Mouse (Mus musculus) natural killer cell, adult 2 months (primary cell): Measurements from ENCODE around the gene Reps2.

Experiments
- DNase-seq, 2 experiments: peaks; one replicate each; pipeline ENCODE4 v3.0.0; 2022; ENCODE audit warnings: low spot score in 2 of 2

The Reps2 gene

GRCm38 (mm10) chrX:162590145-162590790 is 53.2 kb downstream of the Reps2 start:
- no peak for DNase-seq

GRCm38 (mm10) chrX:162589173-162589805 is 54.2 kb downstream of the Reps2 start:
- DNase-seq = no peak

GRCm38 (mm10) chrX:162584349-162584748 is 59.1 kb downstream of the Reps2 start:
- no peak for DNase-seq

GRCm38 (mm10) chrX:162580521-162580920 is 62.9 kb downstream of the Reps2 start:
- no peak for DNase-seq

- DNase-seq = no peak
Measured at GRCm38 (mm10) chrX:162568439-162568838, 75.0 kb downstream of the Reps2 start.

GRCm38 (mm10) chrX:162565501-162565900 is 77.9 kb downstream of the Reps2 start:
- no peak for DNase-seq

GRCm38 (mm10) chrX:162556459-162556841 is 87.0 kb downstream of the Reps2 start:
- DNase-seq = no peak

GRCm38 (mm10) chrX:162555729-162556458 is 87.6 kb downstream of the Reps2 start:
- DNase-seq = no peak

GRCm38 (mm10) chrX:162554513-162554912 is 88.9 kb downstream of the Reps2 start:
- no peak for DNase-seq

- no peak for DNase-seq
Measured at GRCm38 (mm10) chrX:162552383-162552782, 91.1 kb downstream of the Reps2 start.

- DNase-seq = no peak
Measured at GRCm38 (mm10) chrX:162545037-162545436, 98.4 kb downstream of the Reps2 start.

GRCm38 (mm10) chrX:162542576-162543227 is 100.7 kb downstream of the Reps2 start:
- no peak for DNase-seq

- DNase-seq = no peak
Measured at GRCm38 (mm10) chrX:162541961-162542360, 101.5 kb downstream of the Reps2 start.

- no peak for DNase-seq
Measured at GRCm38 (mm10) chrX:162531016-162531415, 112.4 kb downstream of the Reps2 start.

GRCm38 (mm10) chrX:162527240-162527639 is 116.2 kb downstream of the Reps2 start:
- no peak for DNase-seq

GRCm38 (mm10) chrX:162521831-162522514 is 121.5 kb downstream of the Reps2 start:
- no peak for DNase-seq

GRCm38 (mm10) chrX:162521197-162521596 is 122.3 kb downstream of the Reps2 start:
- DNase-seq = no peak

GRCm38 (mm10) chrX:162520374-162520773 is 123.1 kb downstream of the Reps2 start:
- no peak for DNase-seq

GRCm38 (mm10) chrX:162510426-162510980 is 132.9 kb downstream of the Reps2 start:
- DNase-seq = no peak

- no peak for DNase-seq
Measured at GRCm38 (mm10) chrX:162505186-162505585, 138.3 kb downstream of the Reps2 start.

- DNase-seq = no peak
Measured at GRCm38 (mm10) chrX:162503436-162503835, 140.0 kb downstream of the Reps2 start.
